Mouse (Mus musculus): ENCODE data around the gene Camkmt.

DNA sequence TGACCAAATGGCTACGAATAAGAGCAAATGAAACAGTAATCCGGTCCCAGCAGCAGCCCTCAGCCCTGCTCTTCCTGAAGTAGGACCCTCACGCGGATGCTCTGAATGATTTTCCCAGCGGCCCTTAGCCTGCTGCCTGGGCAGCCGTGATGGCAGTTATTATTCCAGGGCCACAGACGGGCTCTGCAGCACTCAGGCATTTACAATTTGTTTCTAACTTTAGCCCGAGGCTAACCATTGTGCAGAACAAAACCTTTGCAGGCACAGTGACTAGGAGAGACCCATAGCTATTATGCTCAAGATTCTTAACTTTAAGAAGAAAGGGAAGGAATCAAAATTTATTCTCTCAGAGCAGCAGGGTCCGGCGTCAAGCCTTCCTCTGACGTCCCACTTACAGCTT lies 18.0 kb upstream of the Camkmt start:
- TF ChIP-seq ZNF384 (IDR thresholded peaks at IDR 0.05; ENCODE audit: low read depth, low read length) (no peak), MAFK (IDR thresholded peaks at IDR 0.05; ENCODE audit: insufficient read depth, low read depth, low read length) (no peak)

Measured in ES-E14 (cell line).